Mouse (Mus musculus): ENCODE results near the gene BC048679.
"Not testable (repeated sequence)": the region's sequence is repeated elsewhere in the genome, so short reads cannot be mapped to it uniquely, and the experiment has no call there.

Gene BC048679

DNA sequence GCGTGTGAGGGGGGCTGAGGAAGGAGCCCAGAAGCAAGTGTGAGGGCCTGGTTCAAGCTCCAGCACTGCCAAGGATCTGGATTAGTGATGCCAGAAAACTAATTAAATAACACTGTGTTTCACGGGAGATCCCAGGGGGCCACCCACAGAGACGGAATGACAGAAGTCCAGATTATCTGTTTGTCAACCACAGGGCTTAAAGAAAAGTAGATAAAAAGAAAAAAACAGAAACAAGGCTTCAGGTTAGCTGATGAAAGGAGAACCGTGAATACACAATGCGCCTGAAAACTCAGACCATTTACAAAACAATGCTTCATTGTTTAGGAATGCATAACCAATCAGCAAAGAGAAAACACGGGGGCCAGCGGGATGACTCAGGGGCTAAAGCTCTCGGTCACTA lies 17.3 kb downstream of the BC048679 start:
- in situ Hi-C loops (cut with MboI; ENCODE audit: low pct_unique_long_range_greater_than_20kb in 1 of 2, low sequenced_read_pairs in 2 of 2, unreplicated experiment in 1 of 2) = no loop called here

DNA sequence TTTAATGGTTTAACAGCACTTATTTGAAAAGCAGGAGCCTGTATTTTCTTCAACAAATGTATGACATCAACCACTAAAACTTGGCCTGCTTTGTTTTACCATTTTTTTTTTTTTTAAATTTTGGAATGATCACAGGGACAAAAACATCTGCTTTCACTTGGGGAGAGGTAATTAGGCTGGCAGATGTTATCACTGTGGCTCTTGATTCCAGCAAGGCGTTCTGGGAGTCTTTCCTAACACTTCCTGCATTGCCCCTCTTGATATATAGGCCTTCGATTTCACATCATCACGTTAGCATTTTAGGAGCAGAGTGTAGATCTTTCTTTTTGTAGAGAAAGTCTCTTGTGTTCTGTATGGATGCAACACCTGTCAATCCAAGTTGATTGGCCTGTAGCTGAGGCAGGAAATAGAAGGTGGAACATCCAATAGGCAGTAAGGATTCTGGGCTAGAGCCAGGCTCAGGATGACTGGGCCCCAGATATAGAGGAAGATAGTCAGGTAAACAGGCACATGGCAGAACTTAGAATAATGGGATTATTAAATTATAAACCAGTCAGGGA lies 18.5 kb downstream of the BC048679 start:
- in situ Hi-C loops (cut with MboI; ENCODE audit: low pct_unique_long_range_greater_than_20kb in 1 of 2, low sequenced_read_pairs in 2 of 2, unreplicated experiment in 1 of 2) = no loop called here

DNA sequence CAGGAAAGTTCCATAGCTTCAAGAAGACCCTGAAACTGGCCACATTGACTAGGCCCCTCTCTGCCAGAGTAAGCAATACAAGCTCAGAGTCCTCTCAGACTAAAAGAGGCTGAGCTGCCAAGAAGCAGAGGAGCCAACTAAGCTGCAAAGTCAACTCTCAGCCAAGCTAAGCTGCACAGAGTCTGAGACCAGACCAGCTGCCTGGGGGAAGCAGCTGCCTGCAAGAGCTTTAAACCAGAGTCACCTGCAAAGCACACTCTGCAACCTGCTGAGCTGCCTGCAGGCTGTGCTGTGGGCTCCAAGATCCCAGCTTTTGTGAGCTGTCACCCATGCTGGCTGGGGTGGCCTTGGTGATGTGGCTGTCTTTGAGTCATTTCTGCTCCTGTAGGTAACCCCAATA lies 19.8 kb downstream of the BC048679 start:
- in situ Hi-C loops (cut with MboI; ENCODE audit: low pct_unique_long_range_greater_than_20kb in 1 of 2, low sequenced_read_pairs in 2 of 2, unreplicated experiment in 1 of 2) = not testable (repeated sequence)

- in situ Hi-C loops (cut with MboI; ENCODE audit: low pct_unique_long_range_greater_than_20kb in 1 of 2, low sequenced_read_pairs in 2 of 2, unreplicated experiment in 1 of 2) = no loop called here
Measured at GRCm38 (mm10) chr7:81476833-81477232, 21.2 kb downstream of the BC048679 start.

DNA sequence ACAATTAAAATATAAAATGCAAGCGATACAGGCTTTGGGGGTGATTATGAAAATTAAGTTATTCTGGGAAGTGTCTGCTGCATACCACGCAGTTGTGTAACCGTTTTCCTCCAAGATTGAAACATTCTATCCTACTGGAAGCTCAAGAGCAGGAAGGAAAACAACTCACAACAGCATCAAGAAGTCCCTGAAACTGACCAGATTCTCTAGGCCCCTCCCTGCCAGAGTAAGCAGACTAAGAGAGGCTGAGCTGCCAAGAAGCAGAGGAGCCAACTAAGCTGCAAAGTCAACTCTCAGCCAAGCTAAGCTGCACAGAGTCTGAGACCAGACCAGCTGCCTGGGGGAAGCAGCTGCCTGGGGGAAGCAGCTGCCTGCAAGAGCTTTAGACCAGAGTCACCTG lies 22.9 kb downstream of the BC048679 start:
- in situ Hi-C loops (cut with MboI; ENCODE audit: low pct_unique_long_range_greater_than_20kb in 1 of 2, low sequenced_read_pairs in 2 of 2, unreplicated experiment in 1 of 2) = no loop called here

DNA sequence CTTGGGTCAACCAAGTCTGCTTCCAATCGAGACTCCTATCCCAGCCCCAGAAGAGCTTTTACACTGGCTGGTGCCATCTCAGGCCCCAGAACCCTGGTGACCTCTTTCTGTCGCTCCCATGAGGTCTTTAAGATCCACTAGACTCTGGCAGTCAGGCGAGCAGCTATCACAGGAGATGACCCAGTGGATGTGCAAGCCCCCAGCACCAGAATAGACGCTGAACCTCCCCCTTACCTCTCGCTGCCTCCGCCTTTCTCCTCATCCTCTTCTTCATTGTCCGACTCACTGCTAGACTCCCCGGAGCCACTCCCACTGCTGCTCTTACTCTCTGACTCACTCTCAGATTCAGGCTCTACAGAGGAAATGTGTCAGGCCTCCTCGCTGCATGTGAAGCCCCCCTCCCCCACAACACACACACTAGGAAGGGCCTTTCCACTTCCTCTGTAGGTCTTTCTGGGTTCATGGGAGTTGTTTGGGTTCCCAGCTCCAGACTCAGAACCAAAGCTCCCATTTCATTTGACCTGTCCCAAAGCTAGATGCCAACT lies 33.1 kb downstream of the BC048679 start:
- in situ Hi-C loops (cut with MboI; ENCODE audit: low pct_unique_long_range_greater_than_20kb in 1 of 2, low sequenced_read_pairs in 2 of 2, unreplicated experiment in 1 of 2) = no loop called here

- in situ Hi-C loops (cut with MboI; ENCODE audit: low pct_unique_long_range_greater_than_20kb in 1 of 2, low sequenced_read_pairs in 2 of 2, unreplicated experiment in 1 of 2) = no loop called here
Measured at GRCm38 (mm10) chr7:81464116-81464515, 34.0 kb downstream of the BC048679 start.

- in situ Hi-C loops (cut with MboI; ENCODE audit: low pct_unique_long_range_greater_than_20kb in 1 of 2, low sequenced_read_pairs in 2 of 2, unreplicated experiment in 1 of 2) = no loop called here
Measured at GRCm38 (mm10) chr7:81462815-81463214, 35.3 kb downstream of the BC048679 start.

GRCm38 (mm10) chr7:81455155-81455651 lies 42.9 kb downstream of the BC048679 start, which contains the start of gene Cpeb1:
Gene Cpeb1 (minus strand): TSS chr7:81455465.
- in situ Hi-C loops (cut with MboI; ENCODE audit: low pct_unique_long_range_greater_than_20kb in 1 of 2, low sequenced_read_pairs in 2 of 2, unreplicated experiment in 1 of 2) = no loop called here

DNA sequence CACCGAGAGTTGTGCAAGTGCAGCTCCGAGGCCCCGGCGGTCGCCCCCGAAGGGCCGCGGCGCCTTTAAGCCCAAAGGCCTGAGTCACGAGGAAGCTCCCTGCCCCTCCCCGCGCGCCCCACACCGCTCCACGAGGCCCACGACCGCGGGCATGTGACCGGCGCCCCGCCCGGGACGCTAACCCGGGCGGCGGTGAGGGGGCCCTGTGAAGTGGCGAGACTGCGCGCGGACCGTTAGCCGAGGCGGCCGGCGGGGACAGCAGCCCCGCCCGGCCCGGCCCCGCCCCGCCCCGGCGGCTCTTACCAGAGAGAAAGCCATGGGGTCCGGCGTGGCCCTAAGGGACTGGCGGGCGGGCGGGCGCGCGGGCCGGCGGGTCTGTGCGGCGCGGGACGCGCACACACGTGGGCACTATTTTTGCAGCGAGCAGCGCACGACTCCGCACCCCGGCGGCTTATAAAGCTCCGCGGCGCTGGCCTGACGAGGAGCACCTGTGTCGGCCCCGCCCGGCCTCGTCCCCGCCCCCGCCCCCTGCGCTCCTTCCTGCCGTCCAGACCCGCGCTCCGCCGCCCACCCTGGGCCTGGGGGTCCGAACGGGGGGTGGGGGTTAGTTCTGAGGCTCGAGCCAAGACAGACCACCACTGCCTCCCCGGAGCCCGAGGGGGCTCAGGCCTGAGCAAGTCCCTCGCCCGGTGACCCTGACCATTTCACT lies 43.6 kb downstream of the BC048679 start:
- in situ Hi-C loops (cut with MboI; ENCODE audit: low pct_unique_long_range_greater_than_20kb in 1 of 2, low sequenced_read_pairs in 2 of 2, unreplicated experiment in 1 of 2) = no loop called here

DNA sequence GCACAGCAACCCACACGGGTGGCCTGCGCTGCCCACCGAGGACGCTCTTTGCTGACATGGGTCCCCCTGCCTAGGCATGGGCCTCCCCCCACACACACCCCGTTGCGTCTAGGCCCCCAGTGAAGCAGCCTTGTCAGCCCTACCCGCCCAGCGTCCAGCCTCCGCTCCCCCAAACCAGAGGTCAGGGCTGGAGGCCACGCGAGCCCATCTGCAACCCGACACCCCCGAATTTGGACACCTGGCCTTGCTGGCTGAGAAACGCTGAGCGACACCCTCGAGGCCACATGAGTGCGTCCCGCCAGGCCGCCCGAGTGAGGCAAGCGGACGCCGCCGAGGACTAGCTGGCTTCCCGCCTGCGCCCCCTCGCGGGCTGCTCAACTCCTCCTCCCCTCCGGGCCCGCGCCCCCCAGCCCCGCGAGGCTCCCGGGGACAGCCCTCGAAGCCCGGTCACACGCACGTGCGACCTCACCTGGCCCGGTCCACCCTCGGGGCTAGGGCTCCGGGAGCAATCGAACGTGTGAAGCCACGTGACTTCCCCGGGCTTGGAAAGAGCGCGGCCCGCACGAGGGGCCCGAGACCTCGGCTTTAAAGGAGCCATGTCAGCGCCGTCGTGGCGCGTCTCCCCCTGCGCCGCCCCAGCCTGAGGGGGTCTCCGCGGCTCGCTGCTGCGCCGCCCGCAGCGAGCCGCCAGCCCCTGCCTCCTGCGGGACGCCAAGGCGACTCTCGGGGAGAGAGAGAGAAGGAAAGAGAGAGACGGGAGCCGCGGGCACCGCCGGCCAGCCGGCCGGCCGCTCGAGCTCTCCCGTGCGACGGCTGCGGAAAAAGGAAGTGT lies 44.4 kb downstream of the BC048679 start:
- in situ Hi-C loops (cut with MboI; ENCODE audit: low pct_unique_long_range_greater_than_20kb in 1 of 2, low sequenced_read_pairs in 2 of 2, unreplicated experiment in 1 of 2) = no loop called here

DNA sequence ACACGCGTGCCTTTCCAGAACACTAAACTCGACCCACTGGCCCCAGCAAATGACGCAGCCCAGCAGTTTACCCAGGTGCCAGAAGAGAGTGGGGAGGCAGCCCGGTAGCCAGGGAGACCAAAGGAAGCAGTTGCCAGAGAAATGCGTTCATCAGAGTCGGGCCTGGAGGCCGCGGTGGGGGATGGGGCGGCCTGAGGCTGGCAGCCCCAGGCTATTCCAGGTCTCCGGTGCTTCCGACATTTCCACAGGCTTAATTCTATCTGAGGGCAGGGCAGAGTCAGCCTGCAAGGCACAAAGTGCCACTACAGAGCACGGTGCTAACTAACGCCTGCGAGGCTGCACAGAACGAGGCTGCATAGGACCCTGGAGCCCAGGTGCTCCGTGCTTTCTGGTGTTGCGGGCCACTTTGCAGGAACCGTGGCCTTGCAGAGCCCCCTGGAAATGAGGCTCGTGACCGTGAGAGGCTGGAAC lies 45.1 kb downstream of the BC048679 start:
- in situ Hi-C loops (cut with MboI; ENCODE audit: low pct_unique_long_range_greater_than_20kb in 1 of 2, low sequenced_read_pairs in 2 of 2, unreplicated experiment in 1 of 2) = no loop called here
